Mouse (Mus musculus) liver, postnatal 0 days (tissue): ENCODE measurements around the gene Med12l. TPM values are rescaled to one million over a fixed set of nuclear protein-coding genes. Genes with fewer than 3 reads are reported as not detected.

ENCODE experiments used
- ATAC-seq: fragments of 200-750 bp; cut with Nextera tagmentation; 2 replicates; pipeline ENCODE4 v1.8.0; 2017; ENCODE audit warnings: mild to moderate bottlenecking, moderate library complexity
- DNase-seq: peaks from one replicate; pipeline ENCODE4 v3.0.0-alpha.2; 2016
- H3K27ac ChIP-seq: fragments of 300-500 bp; sonication (generic); 2 replicates; pipeline ENCODE4 v1.5.1; 2014; ENCODE audit warnings: antibody characterized with exemption, moderate library complexity, mild to moderate bottlenecking, low read depth
- H3K27me3 ChIP-seq: fragments of 300-500 bp; sonication (generic); 2 replicates; pipeline ENCODE4 v1.6.1; 2014; ENCODE audit warnings: low read length, control low read depth, mixed read lengths; ENCODE audit not compliant: insufficient read depth
- H3K36me3 ChIP-seq: fragments of 300-500 bp; sonication (generic); replicated peaks from 2 replicates; pipeline ENCODE4 v1.6.1; 2014; ENCODE audit warnings: mild to moderate bottlenecking, control low read depth, low read length, moderate library complexity, mixed read lengths; ENCODE audit not compliant: insufficient read depth
- H3K4me1 ChIP-seq: fragments of 300-500 bp; sonication (generic); 2 replicates; pipeline ENCODE4 v1.6.1; 2014; ENCODE audit warnings: antibody characterized with exemption, mild to moderate bottlenecking, control low read depth; ENCODE audit not compliant: insufficient read depth
- H3K4me2 ChIP-seq: fragments of 300-500 bp; sonication (generic); 2 replicates; pipeline ENCODE4 v1.6.1; 2014; ENCODE audit warnings: low read depth, mild to moderate bottlenecking, low read length, moderate library complexity, mixed read lengths
- H3K4me3 ChIP-seq: fragments of 300-500 bp; sonication (generic); 2 replicates; pipeline ENCODE4 v1.5.1; 2014; ENCODE audit warnings: low read depth, low read length
- H3K9ac ChIP-seq: fragments of 300-500 bp; sonication (generic); replicated peaks from 2 replicates; pipeline ENCODE4 v1.6.1; 2014; ENCODE audit warnings: mild to moderate bottlenecking, moderate library complexity
- H3K9me3 ChIP-seq: fragments of 300-500 bp; sonication (generic); 2 replicates; pipeline ENCODE4 v1.6.1; 2016; ENCODE audit warnings: mild to moderate bottlenecking, control low read depth, low read length, mixed read lengths
- CTCF ChIP-seq: sonication (generic); IDR thresholded peaks from 2 replicates; pipeline ENCODE4 v1.5.1; 2016; ENCODE audit warnings: antibody characterized with exemption, low read depth
- EP300 ChIP-seq: IDR thresholded peaks from 2 replicates; pipeline ENCODE4 v1.6.1; 2016; ENCODE audit warnings: antibody characterized with exemption, low read depth, mild to moderate bottlenecking
- WGBS: fragments of 180-500 bp; shearing (Covaris S2); extraction: QIAGEN DNeasy Blood & Tissue Kit; methylation state at CpG from one replicate; pipeline ENCODE4 v1.1.7; 2014; ENCODE audit not compliant: insufficient replicate concordance; 5-methylcytosine and 5-hydroxymethylcytosine counted together
- polyA plus RNA-seq: library from polyadenylated mRNA; unstranded; fragments of >200 nt; fragmentation: Nextera tagmentation; extraction: Ambion mirVana; gene quantifications from 2 replicates; pipeline ENCODE4 v1.2.1, GENCODE M21; 2015

Gene Med12l
- polyA plus RNA-seq, 1 experiment from 2014 or later = 0.67 TPM

DNA sequence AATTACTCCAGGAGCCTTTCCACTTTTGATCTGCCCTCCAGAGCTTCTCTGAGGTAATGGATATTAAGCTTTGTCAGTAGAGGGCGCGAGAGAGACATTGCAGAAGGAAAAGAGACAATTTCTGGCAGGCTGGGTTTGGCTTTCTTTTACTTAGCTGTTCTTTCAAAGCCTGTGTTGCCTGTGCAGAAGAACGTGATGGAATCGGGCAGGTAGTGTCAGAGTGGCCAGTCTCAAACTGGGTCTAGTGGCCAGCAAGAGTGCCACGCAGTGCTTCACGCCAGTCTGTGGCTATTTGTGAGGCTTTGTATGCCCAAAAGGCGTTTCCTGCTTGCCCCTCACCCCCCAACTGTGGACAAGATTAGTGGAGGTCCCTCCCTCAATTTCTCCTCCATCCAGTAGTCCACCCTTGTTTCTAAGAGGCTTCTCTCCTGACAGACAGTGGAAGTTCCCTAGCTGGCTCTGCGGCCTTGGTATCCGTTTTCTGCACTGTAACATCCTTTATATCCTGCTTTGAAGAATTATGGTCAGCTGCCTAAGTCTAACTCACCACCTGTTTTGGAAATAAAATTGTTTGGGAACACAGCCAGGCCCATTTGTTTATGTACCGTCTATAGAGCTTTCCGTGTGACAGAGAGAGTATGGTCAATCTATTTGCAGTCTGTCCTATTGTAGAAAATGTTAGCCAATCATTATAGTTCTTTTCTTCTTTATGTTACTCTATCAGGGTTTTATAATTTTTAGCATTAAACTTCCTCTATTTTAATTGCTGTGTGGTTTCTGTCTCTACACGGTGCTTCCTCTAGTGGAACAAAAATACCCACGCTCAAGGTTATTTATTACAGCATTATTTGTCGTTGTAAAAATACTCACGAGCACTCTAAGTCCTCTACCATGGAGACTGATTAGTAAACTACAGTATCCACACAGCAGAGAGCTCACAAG, 22.5 kb upstream of the Med12l start:
- Histone ChIP-seq H3K27me3 (no peaks in the 10 kb centered on the region), H3K9ac (no peak overlapping the region), H3K27ac (no peak overlapping the region), H3K9me3 (no peaks in the 10 kb centered on the region), H3K4me3 (no peak overlapping the region), H3K4me1 (no peaks in the 10 kb centered on the region), H3K4me2 (peak overlapping the region; percentile 13; the same call in 1 of the 2 replicates), H3K36me3 (no peaks in the 10 kb centered on the region)
- DNase-seq (peak; percentile 52), ATAC-seq (peak; percentile 43; the same call in 1 of the 2 replicates)
- TF ChIP-seq EP300 = no peak
- TF ChIP-seq CTCF = peak; percentile 88
- 28% methylated on average over 15 of the region's 15 CpGs for WGBS

DNA sequence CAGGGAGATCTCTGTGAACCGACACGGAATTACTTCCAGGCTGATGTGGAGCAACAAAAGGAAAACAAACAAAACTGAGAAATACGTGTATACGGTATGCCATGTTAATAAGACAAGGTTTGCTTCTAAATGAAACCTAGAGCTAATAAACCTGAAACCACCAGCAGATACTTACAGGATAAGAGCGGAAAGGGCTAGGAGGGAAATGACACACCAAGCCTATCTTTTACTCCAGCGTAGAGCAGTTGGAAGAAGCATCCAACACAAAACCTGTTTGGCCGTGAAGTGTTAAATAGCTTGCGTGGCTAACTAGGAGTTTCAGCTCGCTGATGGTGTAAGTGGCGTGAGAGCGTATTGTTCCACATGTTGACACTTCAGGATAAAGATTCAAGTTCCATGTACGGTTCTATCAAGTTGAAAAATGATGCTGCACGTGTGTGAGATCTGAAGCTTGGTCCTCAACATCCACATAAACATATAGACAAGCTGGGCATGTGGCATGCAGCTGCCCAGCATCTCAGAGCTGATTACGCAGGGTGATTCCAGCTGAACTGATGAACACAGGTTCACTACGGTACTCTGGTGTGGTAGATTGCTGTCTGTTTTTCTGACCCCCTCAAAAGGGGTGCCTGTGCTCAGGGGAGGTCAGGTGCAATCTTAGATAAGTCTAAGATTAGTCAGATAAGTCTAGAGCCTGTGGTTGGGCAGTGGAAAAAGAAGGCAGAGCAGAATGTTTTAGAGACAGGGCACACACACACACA, 21.6 kb upstream of the Med12l start:
- 51% methylated on average over 15 of the region's 15 CpGs for WGBS
- H3K9me3 ChIP-seq = no peaks in the 10 kb centered on the region
- no peak overlapping the region for H3K4me2 ChIP-seq
- H3K27ac ChIP-seq = no peak overlapping the region
- ATAC-seq (no peak), DNase-seq (no peak)
- no peaks in the 10 kb centered on the region for H3K36me3 ChIP-seq
- H3K27me3 ChIP-seq = no peaks in the 10 kb centered on the region
- no peaks in the 10 kb centered on the region for H3K4me1 ChIP-seq
- H3K9ac ChIP-seq = no peak overlapping the region
- TF ChIP-seq CTCF (no peak), EP300 (no peak)
- H3K4me3 ChIP-seq = no peak overlapping the region

DNA sequence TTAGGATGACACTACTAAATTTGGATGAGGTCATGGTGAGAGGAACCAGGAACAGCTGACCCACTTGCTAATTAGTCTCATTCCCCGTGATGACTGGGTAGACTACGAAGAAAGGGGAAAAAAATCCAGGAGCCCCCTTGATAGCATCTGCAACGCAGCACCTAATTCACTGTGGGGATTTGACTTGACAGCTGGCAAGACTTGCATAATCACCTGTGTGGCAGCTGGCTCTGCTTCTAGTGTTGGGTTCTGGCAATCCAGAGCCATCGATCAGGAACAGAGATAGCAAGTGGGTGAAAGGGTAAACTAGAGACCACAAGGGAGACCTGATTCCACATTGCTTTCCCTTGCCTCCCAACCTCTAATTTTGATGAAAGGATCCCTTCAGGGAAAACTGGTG, 19.8 kb upstream of the Med12l start:
- 52% methylated on average over 4 of the region's 4 CpGs for WGBS
- ATAC-seq (no peak), DNase-seq (no peak)
- Histone ChIP-seq H3K36me3 (no peaks in the 10 kb centered on the region), H3K4me2 (no peak overlapping the region), H3K4me3 (no peak overlapping the region), H3K9me3 (no peaks in the 10 kb centered on the region), H3K27ac (no peak overlapping the region), H3K9ac (no peak overlapping the region), H3K4me1 (no peaks in the 10 kb centered on the region), H3K27me3 (no peaks in the 10 kb centered on the region)
- TF ChIP-seq EP300 (no peak), CTCF (no peak)

DNA sequence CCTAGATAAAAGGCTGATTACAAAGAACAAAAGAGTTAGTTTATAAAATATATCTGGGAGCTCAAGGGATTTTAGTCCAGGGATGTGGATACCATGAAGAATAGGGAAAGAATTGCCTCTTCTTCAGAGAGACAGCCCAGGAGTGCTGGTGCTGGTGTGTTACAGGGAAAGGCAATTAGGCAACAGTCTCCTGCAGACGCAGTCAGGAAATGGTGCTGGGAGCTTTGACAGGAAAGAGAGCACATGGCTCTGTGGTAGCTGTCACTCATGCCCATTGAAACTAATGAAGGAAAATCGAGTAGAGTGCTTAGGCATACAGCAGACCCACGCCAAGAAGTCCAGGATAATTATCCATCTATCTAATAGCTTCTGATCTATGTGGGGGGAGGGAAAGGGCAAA, 16.3 kb upstream of the Med12l start:
- Histone ChIP-seq H3K27me3 (no peaks in the 10 kb centered on the region), H3K4me3 (no peak overlapping the region), H3K9me3 (no peaks in the 10 kb centered on the region), H3K27ac (no peak overlapping the region), H3K9ac (no peak overlapping the region), H3K4me1 (no peaks in the 10 kb centered on the region), H3K4me2 (no peak overlapping the region), H3K36me3 (no peaks in the 10 kb centered on the region)
- DNase-seq (no peak), ATAC-seq (no peak)
- 18% methylated on average over 3 of the region's 3 CpGs for WGBS
- TF ChIP-seq CTCF (no peak), EP300 (no peak)

DNA sequence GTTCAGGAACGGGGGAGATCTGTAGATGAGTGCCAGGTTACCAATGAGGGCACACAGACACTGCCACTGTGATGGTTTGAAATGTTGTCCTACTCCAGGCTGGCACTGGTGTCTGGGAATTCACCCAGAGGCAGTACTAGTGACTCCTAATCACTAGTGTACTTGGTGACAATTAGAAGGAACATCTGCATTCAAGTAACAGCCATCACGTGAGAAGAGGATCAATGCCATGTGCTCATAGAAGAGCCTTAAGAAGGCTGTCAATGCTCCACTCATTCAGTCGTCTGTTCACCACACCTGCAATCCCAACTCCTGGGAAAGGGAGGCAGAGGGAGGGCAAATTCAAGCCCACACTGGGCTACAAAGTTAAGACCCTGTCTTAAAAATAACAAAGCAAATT, 15.1 kb upstream of the Med12l start:
- no peak for DNase-seq
- H3K4me1 ChIP-seq = no peaks in the 10 kb centered on the region
- H3K4me2 ChIP-seq = no peak overlapping the region
- no peak for TF ChIP-seq EP300
- TF ChIP-seq CTCF = no peak
- ATAC-seq = no peak
- H3K4me3 ChIP-seq = no peak overlapping the region
- 59% methylated on average over 3 of the region's 3 CpGs for WGBS
- no peak overlapping the region for H3K9ac ChIP-seq
- no peak overlapping the region for H3K27ac ChIP-seq
- H3K27me3 ChIP-seq = no peaks in the 10 kb centered on the region
- no peaks in the 10 kb centered on the region for H3K9me3 ChIP-seq
- H3K36me3 ChIP-seq = no peaks in the 10 kb centered on the region

DNA sequence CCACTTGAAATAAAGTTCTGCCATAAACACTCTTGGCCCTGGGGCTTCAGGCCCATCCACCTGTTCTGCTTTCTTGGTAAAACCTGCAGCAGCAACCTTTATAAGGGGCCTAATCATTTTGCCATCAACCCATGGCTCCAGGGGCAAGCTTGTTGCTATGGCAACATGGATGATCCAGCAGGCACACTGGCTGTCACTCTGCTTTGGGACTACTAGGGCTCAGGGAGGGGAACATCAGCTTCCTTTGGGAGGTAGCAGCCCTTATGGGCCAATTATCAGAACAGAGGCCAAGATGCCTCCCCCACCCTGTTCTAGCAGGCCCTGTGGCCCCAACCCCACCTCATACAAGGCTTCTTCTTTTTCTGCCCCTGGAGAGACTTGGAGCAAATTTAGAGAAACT, 13.5 kb upstream of the Med12l start:
- Histone ChIP-seq H3K4me3 (no peak overlapping the region), H3K36me3 (no peaks in the 10 kb centered on the region), H3K4me1 (no peaks in the 10 kb centered on the region), H3K27ac (no peak overlapping the region), H3K9ac (no peak overlapping the region), H3K9me3 (no peaks in the 10 kb centered on the region), H3K4me2 (no peak overlapping the region), H3K27me3 (no peaks in the 10 kb centered on the region)
- TF ChIP-seq CTCF (no peak), EP300 (no peak)
- DNase-seq (no peak), ATAC-seq (no peak)
